Mouse (Mus musculus): ENCODE measurements around the gene Mospd3.

GRCm38 (mm10) chr5:137630602-137631001 lies 29.7 kb upstream of the Mospd3 start:
- TF ChIP-seq POLR2A (IDR thresholded peaks at IDR 0.05; ENCODE audit: extremely low read depth, insufficient read depth, low read length) (no peak), CTCF (IDR thresholded peaks at IDR 0.05; ENCODE audit: extremely low read depth, insufficient read depth, low read length) (no peak)

All from cortical plate, adult 2 months (tissue).